Mouse (Mus musculus) 3T3-L1 (cell line): ENCODE results near the gene Capn1.
A peak's percentile ranks its signal among the peaks of the same experiment; 100 is the strongest.

Source experiments
- DNase-seq: peaks from one replicate; pipeline ENCODE4 v3.0.0-alpha.2; 2015; ENCODE audit warnings: low read depth, low spot score

Gene Capn1

GRCm38 (mm10) chr19:6015511-6016315, at the start of gene Capn1:
Capn1 (minus strand) TSS chr19:6015897.
- DNase-seq = peak; percentile 78

GRCm38 (mm10) chr19:6063081-6063480, 47.4 kb upstream of the Capn1 start:
- DNase-seq = no peak

GRCm38 (mm10) chr19:6062418-6062817, 46.7 kb upstream of the Capn1 start:
- DNase-seq = no peak

- DNase-seq = peak; percentile 75
Observed at GRCm38 (mm10) chr19:6061641-6062302, 46.1 kb upstream of the Capn1 start.

- peak; percentile 99 for DNase-seq
Observed at GRCm38 (mm10) chr19:6061021-6061533, 45.4 kb upstream of the Capn1 start, which contains the start of gene Znhit2. Znhit2 (plus strand) TSS chr19:6061192.

GRCm38 (mm10) chr19:6058966-6059365, 43.3 kb upstream of the Capn1 start:
- no peak for DNase-seq

GRCm38 (mm10) chr19:6058513-6058912, 42.8 kb upstream of the Capn1 start:
- DNase-seq = peak; percentile 39

GRCm38 (mm10) chr19:6057313-6058096, 41.8 kb upstream of the Capn1 start, which contains the start of the genes Mrpl49 and Fau:
Mrpl49 (minus strand) TSS chr19:6057785.
Fau (plus strand) TSS chr19:6057844.
- peak; percentile 97 for DNase-seq

GRCm38 (mm10) chr19:6056696-6057095, 41.0 kb upstream of the Capn1 start:
- no peak for DNase-seq

GRCm38 (mm10) chr19:6054296-6054695, 38.6 kb upstream of the Capn1 start:
- DNase-seq = peak; percentile 55

GRCm38 (mm10) chr19:6052516-6052915, 36.8 kb upstream of the Capn1 start:
- DNase-seq = no peak

- DNase-seq = no peak
Observed at GRCm38 (mm10) chr19:6048681-6049410, 33.1 kb upstream of the Capn1 start.

- DNase-seq = no peak
Observed at GRCm38 (mm10) chr19:6047899-6048166, 32.1 kb upstream of the Capn1 start.

GRCm38 (mm10) chr19:6047154-6047898, 31.6 kb upstream of the Capn1 start:
- DNase-seq = no peak

- peak; percentile 98 for DNase-seq
Observed at GRCm38 (mm10) chr19:6046294-6047153, 30.8 kb upstream of the Capn1 start, which contains the start of gene Syvn1. Syvn1 (plus strand) TSS chr19:6046576.

GRCm38 (mm10) chr19:6045366-6046293, 29.9 kb upstream of the Capn1 start:
- peak; percentile 49 for DNase-seq

- DNase-seq = peak; percentile 88
Observed at GRCm38 (mm10) chr19:6044102-6044501, 28.4 kb upstream of the Capn1 start.

- DNase-seq = no peak
Observed at GRCm38 (mm10) chr19:6042293-6042692, 26.6 kb upstream of the Capn1 start.
